Mouse (Mus musculus) forebrain, embryonic 16.5 days (tissue): ENCODE results near the gene Smtnl2. TPM values are rescaled to one million over a fixed set of nuclear protein-coding genes. Genes with fewer than 3 reads are reported as not detected.

Experiments used
- ATAC-seq: fragments of 200-750 bp; cut with Nextera tagmentation; 2 replicates; pipeline ENCODE4 v1.8.0; 2017; ENCODE audit warnings: mild to moderate bottlenecking, moderate library complexity
- H3K27ac ChIP-seq: fragments of 300-500 bp; sonication (generic); 2 replicates; pipeline ENCODE4 v1.5.1; 2014; ENCODE audit warnings: low read length, control low read depth
- H3K27me3 ChIP-seq: fragments of 300-500 bp; sonication (generic); replicated peaks from 2 replicates; pipeline ENCODE4 v1.6.1; 2014; ENCODE audit warnings: low read length; ENCODE audit not compliant: control insufficient read depth, insufficient read depth
- H3K36me3 ChIP-seq: fragments of 300-500 bp; sonication (generic); 2 replicates; pipeline ENCODE4 v1.6.1; 2014; ENCODE audit not compliant: control insufficient read depth, insufficient read depth
- H3K4me1 ChIP-seq: fragments of 300-500 bp; sonication (generic); replicated peaks from 2 replicates; pipeline ENCODE4 v1.6.1; 2014; ENCODE audit warnings: low read length; ENCODE audit not compliant: control insufficient read depth, insufficient read depth
- H3K4me2 ChIP-seq: fragments of 300-500 bp; sonication (generic); 2 replicates; pipeline ENCODE4 v1.6.1; 2014; ENCODE audit warnings: mild to moderate bottlenecking, low read length, control low read depth
- H3K4me3 ChIP-seq: fragments of 300-500 bp; sonication (generic); replicated peaks from 2 replicates; pipeline ENCODE4 v1.5.1; 2014; ENCODE audit warnings: mild to moderate bottlenecking, low read length, control low read depth
- H3K9ac ChIP-seq: fragments of 300-500 bp; sonication (generic); replicated peaks from 2 replicates; pipeline ENCODE4 v1.6.1; 2014; ENCODE audit warnings: low read depth, low read length, control low read depth
- H3K9me3 ChIP-seq: fragments of 300-500 bp; sonication (generic); 2 replicates; pipeline ENCODE4 v1.6.1; 2016; ENCODE audit warnings: low read length; ENCODE audit not compliant: control insufficient read depth
- WGBS: fragments of 180-500 bp; shearing (Covaris S2); extraction: QIAGEN DNeasy Blood & Tissue Kit; methylation state at CpG from one replicate; pipeline ENCODE4 v1.1.7; 2014; 5-methylcytosine and 5-hydroxymethylcytosine counted together
- polyA plus RNA-seq: library from polyadenylated mRNA; unstranded; fragments of >200 nt; fragmentation: Nextera tagmentation; extraction: Ambion mirVana; gene quantifications from 2 replicates; pipeline ENCODE4 v1.2.1, GENCODE M21; 2015

The Smtnl2 gene
- polyA plus RNA-seq, 1 experiment from 2014 or later: 8.0 TPM

- WGBS: 74% methylated on average over 7 of the region's 7 CpGs
- no peak for ATAC-seq
- H3K9ac ChIP-seq: no peak overlapping the region
- H3K27me3 ChIP-seq: no peaks in the 10 kb centered on the region
- no peak overlapping the region for H3K4me2 ChIP-seq
- no peak overlapping the region for H3K4me3 ChIP-seq
- no peaks in the 10 kb centered on the region for H3K36me3 ChIP-seq
- H3K9me3 ChIP-seq: no peaks in the 10 kb centered on the region; the same call in 1 of the 2 replicates
- H3K27ac ChIP-seq: no peak overlapping the region
- no peaks in the 10 kb centered on the region for H3K4me1 ChIP-seq
Measured at GRCm38 (mm10) chr11:72378222-72378621, 33.3 kb downstream of the Smtnl2 start.

- no peaks in the 10 kb centered on the region; the same call in 1 of the 2 replicates for H3K9me3 ChIP-seq
- 80% methylated on average over 2 of the region's 2 CpGs for WGBS
- no peak overlapping the region for H3K4me2 ChIP-seq
- H3K36me3 ChIP-seq: no peaks in the 10 kb centered on the region
- H3K27ac ChIP-seq: no peak overlapping the region
- H3K9ac ChIP-seq: no peak overlapping the region
- H3K27me3 ChIP-seq: no peaks in the 10 kb centered on the region
- no peak overlapping the region for H3K4me3 ChIP-seq
- ATAC-seq: no peak
- no peaks in the 10 kb centered on the region for H3K4me1 ChIP-seq
Measured at GRCm38 (mm10) chr11:72376562-72376961, 35.0 kb downstream of the Smtnl2 start.

- Histone ChIP-seq H3K4me1 (no peaks in the 10 kb centered on the region), H3K4me2 (no peak overlapping the region), H3K36me3 (no peaks in the 10 kb centered on the region), H3K9ac (no peak overlapping the region), H3K27me3 (no peaks in the 10 kb centered on the region), H3K9me3 (no peaks in the 10 kb centered on the region; the same call in 1 of the 2 replicates), H3K4me3 (no peak overlapping the region), H3K27ac (no peak overlapping the region)
- no peak for ATAC-seq
- 35% methylated on average over 12 of the region's 12 CpGs for WGBS
Measured at GRCm38 (mm10) chr11:72369904-72370672, 41.4 kb downstream of the Smtnl2 start.

- WGBS: 44% methylated on average over 11 of the region's 11 CpGs
- no peaks in the 10 kb centered on the region for H3K4me1 ChIP-seq
- H3K9me3 ChIP-seq: no peaks in the 10 kb centered on the region
- H3K27me3 ChIP-seq: no peaks in the 10 kb centered on the region
- H3K4me3 ChIP-seq: no peak overlapping the region
- no peak overlapping the region for H3K4me2 ChIP-seq
- H3K36me3 ChIP-seq: no peaks in the 10 kb centered on the region
- H3K27ac ChIP-seq: no peak overlapping the region
- no peak for ATAC-seq
- H3K9ac ChIP-seq: no peak overlapping the region
Measured at GRCm38 (mm10) chr11:72367934-72368674, 43.4 kb downstream of the Smtnl2 start.

GRCm38 (mm10) chr11:72366126-72366525, 45.4 kb downstream of the Smtnl2 start:
- Histone ChIP-seq H3K4me3 (no peak overlapping the region), H3K9ac (no peak overlapping the region), H3K27me3 (no peaks in the 10 kb centered on the region), H3K36me3 (no peaks in the 10 kb centered on the region), H3K9me3 (no peaks in the 10 kb centered on the region), H3K27ac (no peak overlapping the region), H3K4me2 (no peak overlapping the region), H3K4me1 (peaks cover 4% of the 10 kb centered on the region; the same call in 1 of the 2 replicates)
- 90% methylated on average over 9 of the region's 9 CpGs for WGBS
- ATAC-seq: no peak

- no peaks in the 10 kb centered on the region for H3K9me3 ChIP-seq
- WGBS: 95% methylated on average over 5 of the region's 5 CpGs
- no peak overlapping the region for H3K4me3 ChIP-seq
- H3K4me1 ChIP-seq: peaks cover 4% of the 10 kb centered on the region; the same call in 1 of the 2 replicates
- H3K4me2 ChIP-seq: no peak overlapping the region
- H3K36me3 ChIP-seq: no peaks in the 10 kb centered on the region
- H3K9ac ChIP-seq: no peak overlapping the region
- ATAC-seq: no peak
- no peak overlapping the region for H3K27ac ChIP-seq
- no peaks in the 10 kb centered on the region for H3K27me3 ChIP-seq
Measured at GRCm38 (mm10) chr11:72364526-72364925, 47.0 kb downstream of the Smtnl2 start.

GRCm38 (mm10) chr11:72363523-72364240, 47.8 kb downstream of the Smtnl2 start:
- Histone ChIP-seq H3K27ac (no peak overlapping the region), H3K9me3 (no peaks in the 10 kb centered on the region), H3K36me3 (no peaks in the 10 kb centered on the region), H3K4me1 (peaks cover 4% of the 10 kb centered on the region; the same call in 1 of the 2 replicates), H3K4me2 (no peak overlapping the region), H3K9ac (no peak overlapping the region), H3K4me3 (no peak overlapping the region), H3K27me3 (no peaks in the 10 kb centered on the region)
- WGBS: 77% methylated on average over 8 of the region's 8 CpGs
- ATAC-seq: no peak

- 23% methylated on average over 10 of the region's 10 CpGs for WGBS
- Histone ChIP-seq H3K9me3 (no peaks in the 10 kb centered on the region), H3K4me3 (peak within 1 kb of the TSS; percentile 50), H3K4me2 (peak within 1 kb of the TSS; percentile 89), H3K27ac (no peak within 1 kb of the TSS), H3K27me3 (no peaks in the 10 kb centered on the region), H3K9ac (peak within 1 kb of the TSS; percentile 61), H3K4me1 (peaks cover 4% of the 10 kb centered on the region; the same call in 1 of the 2 replicates), H3K36me3 (no peaks in the 10 kb centered on the region)
- 0 out of 2 replicates have a peak, but pooled peaks have one; percentile 9 for ATAC-seq
Measured at GRCm38 (mm10) chr11:72362347-72362741, 49.2 kb downstream of the Smtnl2 start, which contains the start of gene Tekt1. Gene Tekt1, minus strand, starts transcription at chr11:72362442.
